Mouse (Mus musculus) MEL (cell line): Measurements from ENCODE around the gene Fam43b. TPM values are rescaled to one million over a fixed set of nuclear protein-coding genes. Genes with fewer than 3 reads are reported as not detected.

Experiments used
- DNase-seq: peaks from one replicate; pipeline ENCODE4 v3.0.0; 2011; ENCODE audit warnings: low read depth, low spot score
- H3K27ac ChIP-seq: 2 replicates; pipeline ENCODE4 v1.5.1; 2012; ENCODE audit warnings: low read depth, mild to moderate bottlenecking, control low read depth, low read length, moderate library complexity; ENCODE audit not compliant: control insufficient read depth
- H3K27me3 ChIP-seq, 2 experiments: fragments of 150-350 bp in 1 of 2; sonication (generic) in 1 of 2; 2 replicates each; pipeline ENCODE4 v1.6.1; 2012; ENCODE audit warnings: low read length in 2 of 2, mild to moderate bottlenecking in 2 of 2, improper control_type of control experiment in 1 of 2, moderate library complexity in 1 of 2; ENCODE audit not compliant: insufficient read depth in 2 of 2, control insufficient read depth in 1 of 2
- H3K36me3 ChIP-seq, 2 experiments: 2 replicates each; pipeline ENCODE4 v1.6.1; 2012 to 2014; ENCODE audit warnings: low read length in 2 of 2, improper control_type of control experiment in 1 of 2, inconsistent platforms in 1 of 2, mild to moderate bottlenecking in 1 of 2; ENCODE audit not compliant: insufficient read depth in 2 of 2, control insufficient read depth in 1 of 2
- H3K4me1 ChIP-seq, 2 experiments: fragments of 150-350 bp in 1 of 2; sonication (generic) in 1 of 2; 2 replicates each; pipeline ENCODE4 v1.6.1; 2012; ENCODE audit warnings: low read length in 2 of 2, improper control_type of control experiment in 1 of 2, mild to moderate bottlenecking in 1 of 2; ENCODE audit not compliant: insufficient read depth in 2 of 2, control insufficient read depth in 1 of 2
- H3K4me3 ChIP-seq, 2 experiments: fragments of 150-350 bp in 1 of 2; sonication (generic) in 1 of 2; 2 replicates each; pipeline ENCODE4 v1.5.1; 2012; ENCODE audit warnings: low read depth in 2 of 2, low read length in 2 of 2, mild to moderate bottlenecking in 2 of 2, moderate library complexity in 2 of 2, control low read depth in 1 of 2, improper control_type of control experiment in 1 of 2; ENCODE audit not compliant: control insufficient read depth in 1 of 2, insufficient read depth in 1 of 2
- H3K79me2 ChIP-seq: 2 replicates; pipeline ENCODE4 v1.6.1; 2012; ENCODE audit warnings: mild to moderate bottlenecking, low read length, moderate library complexity; ENCODE audit not compliant: control insufficient read depth, poor library complexity, insufficient read depth
- H3K9ac ChIP-seq: 2 replicates; pipeline ENCODE4 v1.6.1; 2012; ENCODE audit warnings: low read depth, mild to moderate bottlenecking, control low read depth, low read length, moderate library complexity; ENCODE audit not compliant: control insufficient read depth, poor library complexity, severe bottlenecking
- H3K9me3 ChIP-seq: fragments of 150-350 bp; sonication (generic); replicated peaks from 2 replicates; pipeline ENCODE4 v1.6.1; 2012; ENCODE audit warnings: mild to moderate bottlenecking, low read length, improper control_type of control experiment, moderate library complexity; ENCODE audit not compliant: insufficient read depth
- BHLHE40 ChIP-seq: IDR thresholded peaks from 2 replicates; pipeline ENCODE4 v1.6.1; 2012; ENCODE audit warnings: low read depth, mild to moderate bottlenecking, inconsistent platforms, low read length, improper control_type of control experiment, borderline replicate concordance
- CHD2 ChIP-seq: IDR thresholded peaks from 2 replicates; pipeline ENCODE4 v1.6.1; 2011; ENCODE audit warnings: low read length, improper control_type of control experiment
- CTCF ChIP-seq, 3 experiments: IDR thresholded peaks in 2 of 3; conservative IDR thresholded peaks in 1 of 3; 2 replicates each; pipeline ENCODE4 v1.5.1; 2011 to 2012; ENCODE audit warnings: low read length in 3 of 3, low read depth in 2 of 3, mild to moderate bottlenecking in 2 of 3, improper control_type of control experiment in 1 of 3, inconsistent platforms in 1 of 3, mixed read lengths in 1 of 3, moderate library complexity in 1 of 3; ENCODE audit not compliant: control insufficient read depth in 1 of 3, insufficient read depth in 1 of 3, poor library complexity in 1 of 3, severe bottlenecking in 1 of 3
- EP300 ChIP-seq, 2 experiments: IDR thresholded peaks; 2 replicates each; pipeline ENCODE4 v1.6.1; 2011; ENCODE audit warnings: improper control_type of control experiment in 2 of 2, low read length in 2 of 2, low read depth in 1 of 2, mild to moderate bottlenecking in 1 of 2
- ETS1 ChIP-seq: IDR thresholded peaks from 2 replicates; pipeline ENCODE4 v1.6.1; 2012; ENCODE audit warnings: low read depth, mild to moderate bottlenecking, inconsistent platforms, low read length, improper control_type of control experiment, moderate library complexity
- GABPA ChIP-seq: IDR thresholded peaks from 2 replicates; pipeline ENCODE4 v1.6.1; 2012; ENCODE audit warnings: low read depth, mild to moderate bottlenecking, inconsistent platforms, low read length, improper control_type of control experiment, moderate library complexity
- GATA1 ChIP-seq: IDR thresholded peaks from 2 replicates; pipeline ENCODE4 v1.6.1; 2011; ENCODE audit warnings: low read depth, low read length, improper control_type of control experiment
- MAFK ChIP-seq: IDR thresholded peaks from 2 replicates; pipeline ENCODE4 v1.6.1; 2011; ENCODE audit warnings: low read depth, mild to moderate bottlenecking, low read length, improper control_type of control experiment, borderline replicate concordance
- MEF2A ChIP-seq: IDR thresholded peaks from 2 replicates; pipeline ENCODE4 v1.6.1; 2014; ENCODE audit warnings: low read depth, mild to moderate bottlenecking, inconsistent platforms, low read length, improper control_type of control experiment; ENCODE audit not compliant: poor library complexity, insufficient replicate concordance, severe bottlenecking; ENCODE audit errors: extremely low read depth
- MXI1 ChIP-seq: IDR thresholded peaks from 2 replicates; pipeline ENCODE4 v1.6.1; 2011; ENCODE audit warnings: mild to moderate bottlenecking, low read depth, low read length, improper control_type of control experiment
- NELFE ChIP-seq: IDR thresholded peaks from 2 replicates; pipeline ENCODE4 v1.6.1; 2011; ENCODE audit warnings: low read depth, low read length, improper control_type of control experiment
- POLR2AphosphoS2 ChIP-seq: IDR thresholded peaks from 2 replicates; pipeline ENCODE4 v1.6.1; 2011; ENCODE audit warnings: low read length, improper control_type of control experiment
- POLR2AphosphoS5 ChIP-seq: IDR thresholded peaks from 2 replicates; pipeline ENCODE4 v1.6.1; 2012; ENCODE audit warnings: low read depth, borderline replicate concordance, mild to moderate bottlenecking, inconsistent platforms, low read length, moderate library complexity, mixed read lengths
- RAD21 ChIP-seq: IDR thresholded peaks from 2 replicates; pipeline ENCODE4 v1.6.1; 2011; ENCODE audit warnings: mild to moderate bottlenecking, low read depth, low read length, improper control_type of control experiment
- RCOR1 ChIP-seq: IDR thresholded peaks from 2 replicates; pipeline ENCODE4 v1.6.1; 2012; ENCODE audit warnings: low read depth, mild to moderate bottlenecking, inconsistent platforms, low read length, improper control_type of control experiment
- SIN3A ChIP-seq: IDR thresholded peaks from 2 replicates; pipeline ENCODE4 v1.6.1; 2012; ENCODE audit warnings: low read length, improper control_type of control experiment, inconsistent platforms
- SMC3 ChIP-seq: IDR thresholded peaks from 2 replicates; pipeline ENCODE4 v1.6.1; 2011; ENCODE audit warnings: low read depth, low read length, improper control_type of control experiment
- TAL1 ChIP-seq: IDR thresholded peaks from 2 replicates; pipeline ENCODE4 v1.6.1; 2012; ENCODE audit warnings: mild to moderate bottlenecking, inconsistent platforms, low read length, moderate library complexity, mixed read lengths
- TBP ChIP-seq: IDR thresholded peaks from 2 replicates; pipeline ENCODE4 v1.8.0; 2011; ENCODE audit warnings: low read depth, low read length, improper control_type of control experiment
- TCF12 ChIP-seq: IDR thresholded peaks from 2 replicates; pipeline ENCODE4 v1.6.1; 2014; ENCODE audit warnings: low read depth, mild to moderate bottlenecking, inconsistent platforms, low read length, improper control_type of control experiment, moderate library complexity
- UBTF ChIP-seq: IDR thresholded peaks from 2 replicates; pipeline ENCODE4 v1.6.1; 2012; ENCODE audit warnings: low read depth, mild to moderate bottlenecking, inconsistent platforms, low read length, improper control_type of control experiment, moderate library complexity, borderline replicate concordance; ENCODE audit not compliant: insufficient read depth
- USF2 ChIP-seq, 2 experiments: IDR thresholded peaks; 2 replicates each; pipeline ENCODE4 v1.6.1; 2011 to 2012; ENCODE audit warnings: improper control_type of control experiment in 2 of 2, low read length in 2 of 2, borderline replicate concordance in 1 of 2, inconsistent platforms in 1 of 2, low read depth in 1 of 2, mild to moderate bottlenecking in 1 of 2; ENCODE audit not compliant: insufficient read depth in 1 of 2
- ZC3H11A ChIP-seq: IDR thresholded peaks from 2 replicates; pipeline ENCODE4 v1.6.1; 2012; ENCODE audit warnings: low read depth, mild to moderate bottlenecking, inconsistent platforms, low read length, improper control_type of control experiment
- ZKSCAN1 ChIP-seq: IDR thresholded peaks from 2 replicates; pipeline ENCODE4 v1.6.1; 2012; ENCODE audit warnings: low read depth, mild to moderate bottlenecking, inconsistent platforms, low read length, improper control_type of control experiment, moderate library complexity
- polyA plus RNA-seq, 2 experiments: library from polyadenylated mRNA; stranded (reverse) in 1 of 2; unstranded in 1 of 2; fragments of >175 nt in 1 of 2; fragments of >200 nt in 1 of 2; gene quantifications; 2 replicates each; pipeline versions ENCODE4 v1.2.1 to v1.2.4; 2012; ENCODE audit warnings: low replicate concordance in 2 of 2, low read depth in 1 of 2; ENCODE audit not compliant: insufficient read length in 2 of 2, insufficient read depth in 1 of 2, missing spikeins in 1 of 2
- total RNA-seq: library from RNA; depleted of rRNA; stranded (reverse); fragments of 300-350 nt; gene quantifications from 2 replicates; pipeline ENCODE4 v1.2.3, GENCODE M21; 2012

The Fam43b gene
- total and polyA plus RNA-seq, 3 experiments: not detected

DNA sequence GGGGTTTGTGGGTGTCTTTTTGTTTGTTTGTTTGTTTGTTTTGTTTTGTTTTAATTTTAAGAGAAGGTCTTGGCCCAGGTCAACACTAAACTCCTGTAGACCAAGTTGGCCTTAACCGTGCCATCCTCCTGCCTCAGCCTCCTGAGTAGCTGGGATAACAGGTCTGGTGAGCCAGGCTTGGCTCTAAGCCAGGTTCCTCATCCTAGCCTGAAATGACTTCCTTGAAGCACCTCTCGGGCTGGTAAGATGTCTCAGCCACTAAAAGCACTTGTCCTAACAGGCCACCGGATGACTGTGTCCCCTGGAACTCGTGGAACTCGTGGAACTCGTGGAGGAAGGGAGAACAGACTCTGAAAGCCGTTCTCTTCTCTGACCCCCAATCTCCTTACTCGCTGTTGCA is 40.2 kb downstream of the Fam43b start:
- peaks cover 3 to 25% of the 10 kb centered on the region in 2 experiments for H3K4me1 ChIP-seq
- no peak overlapping the region for H3K4me3 ChIP-seq
- no peak for TF ChIP-seq MAFK
- no peak for TF ChIP-seq NELFE
- no peak for TF ChIP-seq CHD2
- TF ChIP-seq CTCF (IDR thresholded peaks at IDR 0.05 in 2 of 3, conservative IDR thresholded peaks at IDR 0.05 in 1 of 3; ENCODE audit: control insufficient read depth in 1 of 3, insufficient read depth in 1 of 3, low read depth in 2 of 3, low read length in 3 of 3, poor library complexity in 1 of 3, severe bottlenecking in 1 of 3): no peak
- no peak for TF ChIP-seq BHLHE40
- TF ChIP-seq RCOR1: 0 out of 2 replicates have a peak, but pooled peaks have one; percentile 22
- TF ChIP-seq ZC3H11A: no peak
- TF ChIP-seq TBP: no peak
- 0 out of 4 replicates have a peak, but pooled peaks of 1 of the 2 experiments have one; percentile 13 for TF ChIP-seq EP300 (IDR thresholded peaks at IDR 0.05; ENCODE audit: low read depth in 1 of 2, low read length in 2 of 2)
- no peak for TF ChIP-seq MXI1
- TF ChIP-seq ETS1: no peak
- TF ChIP-seq TAL1: peak; percentile 45
- TF ChIP-seq TCF12: 0 out of 2 replicates have a peak, but pooled peaks have one; percentile 20
- TF ChIP-seq GABPA: no peak
- TF ChIP-seq SMC3: no peak
- TF ChIP-seq MEF2A: no peak
- no peak for TF ChIP-seq POLR2AphosphoS2
- no peak for TF ChIP-seq RAD21
- no peak for TF ChIP-seq POLR2AphosphoS5
- TF ChIP-seq ZKSCAN1: no peak
- TF ChIP-seq UBTF: no peak
- TF ChIP-seq SIN3A: no peak
- TF ChIP-seq GATA1: no peak
- TF ChIP-seq USF2 (IDR thresholded peaks at IDR 0.05; ENCODE audit: borderline replicate concordance in 1 of 2, insufficient read depth in 1 of 2, low read depth in 1 of 2, low read length in 2 of 2): no peak
- peak; percentile 68 for DNase-seq
- peaks cover 0 to 12% of the 10 kb centered on the region in 2 experiments; a peak in 2 of 4 replicates for H3K36me3 ChIP-seq
- no peak overlapping the region for H3K9ac ChIP-seq
- no peaks in the 10 kb centered on the region for H3K27me3 ChIP-seq
- H3K9me3 ChIP-seq: no peaks in the 10 kb centered on the region
- no peaks in the 10 kb centered on the region for H3K79me2 ChIP-seq
- H3K27ac ChIP-seq: peak overlapping the region; percentile 43
